Mouse (Mus musculus) heart, embryonic 13.5 days (tissue): ENCODE results near the gene Rhoa. TPM values are rescaled to one million over a fixed set of nuclear protein-coding genes. Genes with fewer than 3 reads are reported as not detected.

Experiments
- ATAC-seq: fragments of 200-750 bp; cut with Nextera tagmentation; 2 replicates; pipeline ENCODE4 v1.8.0; 2017; ENCODE audit warnings: moderate TSS enrichment; ENCODE audit not compliant: insufficient number of reproducible peaks, low FRiP score, low TSS enrichment; ENCODE audit errors: extremely low read depth
- H3K27ac ChIP-seq: fragments of 300-500 bp; sonication (generic); replicated peaks from 2 replicates; pipeline ENCODE4 v1.5.1; 2015; ENCODE audit warnings: moderate library complexity, mild to moderate bottlenecking, inconsistent platforms
- H3K27me3 ChIP-seq: fragments of 300-500 bp; sonication (generic); replicated peaks from 2 replicates; pipeline ENCODE4 v1.6.1; 2015; ENCODE audit warnings: mild to moderate bottlenecking, inconsistent platforms
- H3K36me3 ChIP-seq: fragments of 300-500 bp; sonication (generic); 2 replicates; pipeline ENCODE4 v1.6.1; 2015; ENCODE audit warnings: mild to moderate bottlenecking, inconsistent platforms
- H3K4me1 ChIP-seq: fragments of 300-500 bp; sonication (generic); 2 replicates; pipeline ENCODE4 v1.6.1; 2015; ENCODE audit warnings: inconsistent platforms
- H3K4me2 ChIP-seq: fragments of 300-500 bp; sonication (generic); 2 replicates; pipeline ENCODE4 v1.6.1; 2015; ENCODE audit warnings: inconsistent platforms, mild to moderate bottlenecking, moderate library complexity
- H3K4me3 ChIP-seq: fragments of 300-500 bp; sonication (generic); 2 replicates; pipeline ENCODE4 v1.5.1; 2015; ENCODE audit warnings: moderate library complexity, mild to moderate bottlenecking, inconsistent platforms
- H3K9ac ChIP-seq: fragments of 300-500 bp; sonication (generic); 2 replicates; pipeline ENCODE4 v1.6.1; 2015; ENCODE audit warnings: inconsistent platforms, mild to moderate bottlenecking, moderate library complexity
- H3K9me3 ChIP-seq: fragments of 300-500 bp; sonication (generic); 2 replicates; pipeline ENCODE4 v1.6.1; 2016; ENCODE audit warnings: inconsistent platforms
- whole genome bisulfite sequencing: fragments of 180-500 bp; shearing (Covaris S2); methylation state at CpG from one replicate; pipeline ENCODE4 v1.1.7; 2015; ENCODE audit warnings: mixed read lengths; 5-methylcytosine and 5-hydroxymethylcytosine counted together
- polyA plus RNA-seq: library from polyadenylated mRNA; unstranded; fragments of >200 nt; fragmentation: Nextera tagmentation; extraction: Ambion mirVana; gene quantifications from 2 replicates; pipeline ENCODE4 v1.2.1, GENCODE M21; 2015

Gene Rhoa
- polyA plus RNA-seq, 1 experiment from 2014 or later, result 332 TPM

GRCm38 (mm10) chr9:108290016-108290750, 15.7 kb upstream of the Rhoa start, which contains the start of gene Nicn1:
Nicn1 (plus strand) TSS chr9:108290429.
- Histone ChIP-seq H3K4me1 (peaks cover 8% of the 10 kb centered on the region), H3K36me3 (peaks cover 14% of the 10 kb centered on the region; the same call in 1 of the 2 replicates), H3K9me3 (no peaks in the 10 kb centered on the region), H3K4me3 (peak within 1 kb of the TSS; percentile 63), H3K9ac (peak within 1 kb of the TSS; percentile 81), H3K27ac (peak within 1 kb of the TSS; percentile 58), H3K27me3 (no peaks in the 10 kb centered on the region), H3K4me2 (peak within 1 kb of the TSS; percentile 72)
- 1% methylated on average over 32 of the region's 32 CpGs for WGBS
- peak; percentile 92 for ATAC-seq

GRCm38 (mm10) chr9:108290773-108291172, 15.2 kb upstream of the Rhoa start:
- ATAC-seq, result no peak
- peaks cover 8% of the 10 kb centered on the region for H3K4me1 ChIP-seq
- peak overlapping the region; percentile 63 for H3K4me3 ChIP-seq
- H3K36me3 ChIP-seq, result peaks cover 17% of the 10 kb centered on the region; the same call in 1 of the 2 replicates
- H3K4me2 ChIP-seq, result peak overlapping the region; percentile 72
- H3K27ac ChIP-seq, result peak overlapping the region; percentile 46
- H3K9me3 ChIP-seq, result no peaks in the 10 kb centered on the region
- no peaks in the 10 kb centered on the region for H3K27me3 ChIP-seq
- 44% methylated on average over 6 of the region's 6 CpGs for WGBS
- peak overlapping the region; percentile 77 for H3K9ac ChIP-seq

GRCm38 (mm10) chr9:108296453-108297355, 9.2 kb upstream of the Rhoa start, which contains the start of gene Amt:
Amt (plus strand) TSS chr9:108296853.
- H3K4me3 ChIP-seq, result peak within 1 kb of the TSS; percentile 46
- H3K36me3 ChIP-seq, result peaks cover 23% of the 10 kb centered on the region; the same call in 1 of the 2 replicates
- peak within 1 kb of the TSS; percentile 45 for H3K27ac ChIP-seq
- ATAC-seq, result no peak
- no peaks in the 10 kb centered on the region for H3K27me3 ChIP-seq
- peak within 1 kb of the TSS; percentile 63 for H3K4me2 ChIP-seq
- 31% methylated on average over 18 of the region's 18 CpGs for WGBS
- peak within 1 kb of the TSS; percentile 68 for H3K9ac ChIP-seq
- H3K4me1 ChIP-seq, result peaks cover 18% of the 10 kb centered on the region
- H3K9me3 ChIP-seq, result no peaks in the 10 kb centered on the region

GRCm38 (mm10) chr9:108301853-108302252, 4.1 kb upstream of the Rhoa start:
- no peak for ATAC-seq
- no peak overlapping the region for H3K9ac ChIP-seq
- H3K27ac ChIP-seq, result no peak overlapping the region
- 72% methylated on average over 3 of the region's 3 CpGs for WGBS
- H3K4me1 ChIP-seq, result peaks cover 23% of the 10 kb centered on the region
- H3K4me3 ChIP-seq, result no peak overlapping the region
- H3K27me3 ChIP-seq, result no peaks in the 10 kb centered on the region
- H3K4me2 ChIP-seq, result no peak overlapping the region
- no peaks in the 10 kb centered on the region for H3K9me3 ChIP-seq
- H3K36me3 ChIP-seq, result peaks cover 33% of the 10 kb centered on the region

GRCm38 (mm10) chr9:108304716-108305115, 1.2 kb upstream of the Rhoa start:
- peak overlapping the region; percentile 77 for H3K4me3 ChIP-seq
- H3K27me3 ChIP-seq, result no peaks in the 10 kb centered on the region
- H3K27ac ChIP-seq, result peak overlapping the region; percentile 100
- no peak for ATAC-seq
- WGBS, result 38% methylated on average over 4 of the region's 4 CpGs
- peaks cover 37% of the 10 kb centered on the region for H3K4me1 ChIP-seq
- H3K4me2 ChIP-seq, result peak overlapping the region; percentile 86
- peak overlapping the region; percentile 95 for H3K9ac ChIP-seq
- peaks cover 33% of the 10 kb centered on the region for H3K36me3 ChIP-seq
- H3K9me3 ChIP-seq, result no peaks in the 10 kb centered on the region

GRCm38 (mm10) chr9:108305170-108305569, 759 bp upstream of the Rhoa start:
- H3K36me3 ChIP-seq, result peaks cover 33% of the 10 kb centered on the region
- WGBS, result 0% methylated on average over 1 of the region's 1 CpGs
- peak overlapping the region; percentile 95 for H3K9ac ChIP-seq
- H3K9me3 ChIP-seq, result no peaks in the 10 kb centered on the region
- H3K4me1 ChIP-seq, result peaks cover 42% of the 10 kb centered on the region
- peak overlapping the region; percentile 77 for H3K4me3 ChIP-seq
- H3K4me2 ChIP-seq, result peak overlapping the region; percentile 86
- H3K27ac ChIP-seq, result peak overlapping the region; percentile 100
- ATAC-seq, result no peak
- H3K27me3 ChIP-seq, result no peaks in the 10 kb centered on the region

- no peaks in the 10 kb centered on the region for H3K27me3 ChIP-seq
- peaks cover 56% of the 10 kb centered on the region for H3K4me1 ChIP-seq
- H3K36me3 ChIP-seq, result peaks cover 27% of the 10 kb centered on the region
- peak overlapping the region; percentile 100 for H3K27ac ChIP-seq
- H3K9ac ChIP-seq, result peak overlapping the region; percentile 95
- WGBS, result under 1% methylated on average over 28 of the region's 51 CpGs
- H3K4me2 ChIP-seq, result peak overlapping the region; percentile 92
- ATAC-seq, result peak; percentile 82
- peak overlapping the region; percentile 77 for H3K4me3 ChIP-seq
- no peaks in the 10 kb centered on the region for H3K9me3 ChIP-seq
Measured at GRCm38 (mm10) chr9:108306571-108306980, 647 bp downstream of the Rhoa start.

GRCm38 (mm10) chr9:108307021-108307807, 1.3 kb downstream of the Rhoa start:
- Histone ChIP-seq H3K9me3 (no peaks in the 10 kb centered on the region), H3K27ac (peak overlapping the region; percentile 100), H3K27me3 (no peaks in the 10 kb centered on the region), H3K9ac (peak overlapping the region; percentile 95), H3K4me1 (peaks cover 62% of the 10 kb centered on the region), H3K4me2 (peak overlapping the region; percentile 92), H3K36me3 (peaks cover 21% of the 10 kb centered on the region), H3K4me3 (peak overlapping the region; percentile 77)
- ATAC-seq, result no peak
- WGBS, result 6% methylated on average over 12 of the region's 12 CpGs

GRCm38 (mm10) chr9:108308141-108308540, 2.2 kb downstream of the Rhoa start:
- Histone ChIP-seq H3K9ac (peak overlapping the region; percentile 95), H3K27me3 (no peaks in the 10 kb centered on the region), H3K4me1 (peaks cover 69% of the 10 kb centered on the region), H3K4me2 (peak overlapping the region; percentile 92), H3K9me3 (no peaks in the 10 kb centered on the region), H3K4me3 (peak overlapping the region; percentile 77), H3K36me3 (peaks cover 12% of the 10 kb centered on the region), H3K27ac (peak overlapping the region; percentile 51)
- 26% methylated on average over 2 of the region's 2 CpGs for WGBS
- no peak for ATAC-seq

- peaks cover 76% of the 10 kb centered on the region for H3K36me3 ChIP-seq
- H3K27me3 ChIP-seq, result no peaks in the 10 kb centered on the region
- no peaks in the 10 kb centered on the region for H3K9me3 ChIP-seq
- ATAC-seq, result no peak
- H3K9ac ChIP-seq, result no peak overlapping the region
- H3K4me3 ChIP-seq, result no peak overlapping the region
- no peak overlapping the region for H3K27ac ChIP-seq
- 90% methylated on average over 3 of the region's 3 CpGs for WGBS
- peaks cover 18% of the 10 kb centered on the region; the same call in 1 of the 2 replicates for H3K4me1 ChIP-seq
- H3K4me2 ChIP-seq, result no peak overlapping the region
Measured at GRCm38 (mm10) chr9:108317572-108317971, 11.6 kb downstream of the Rhoa start.
